Mouse (Mus musculus) limb, embryonic 10.5 days (tissue): Measurements from ENCODE around the gene Mlycd. TPM values are rescaled to one million over a fixed set of nuclear protein-coding genes. Genes with fewer than 3 reads are reported as not detected.

Experiments
- DNase-seq: peaks from one replicate; pipeline ENCODE4 v3.0.0-alpha.2; 2017; ENCODE audit warnings: low spot score
- H3K27ac ChIP-seq: fragments of 300-500 bp; sonication (generic); 2 replicates; pipeline ENCODE4 v1.5.1; 2016; ENCODE audit warnings: mild to moderate bottlenecking
- H3K27me3 ChIP-seq: fragments of 300-500 bp; sonication (generic); 2 replicates; pipeline ENCODE4 v1.6.1; 2016; ENCODE audit warnings: low read depth, mild to moderate bottlenecking; ENCODE audit not compliant: poor library complexity, severe bottlenecking
- H3K36me3 ChIP-seq: fragments of 300-500 bp; sonication (generic); 2 replicates; pipeline ENCODE4 v1.6.1; 2016; ENCODE audit warnings: mild to moderate bottlenecking, moderate library complexity
- H3K4me1 ChIP-seq: fragments of 300-500 bp; sonication (generic); 2 replicates; pipeline ENCODE4 v1.6.1; 2016
- H3K4me3 ChIP-seq: fragments of 300-500 bp; sonication (generic); 2 replicates; pipeline ENCODE4 v1.5.1; 2016; ENCODE audit warnings: mild to moderate bottlenecking, moderate library complexity
- H3K9me3 ChIP-seq: fragments of 300-500 bp; sonication (generic); replicated peaks from 2 replicates; pipeline ENCODE4 v1.6.1; 2016; ENCODE audit warnings: mild to moderate bottlenecking
- WGBS: fragments of 180-500 bp; shearing (Covaris S2); methylation state at CpG from one replicate; pipeline ENCODE4 v1.1.7; 2016; 5-methylcytosine and 5-hydroxymethylcytosine counted together
- polyA plus RNA-seq: library from polyadenylated mRNA; unstranded; fragments of >200 nt; fragmentation: Nextera tagmentation; extraction: Ambion mirVana; gene quantifications from 2 replicates; pipeline ENCODE4 v1.2.1, GENCODE M21; 2016

The Mlycd gene
- polyA plus RNA-seq, 1 experiment from 2014 or later: 6.7 TPM

GRCm38 (mm10) chr8:119452919-119453318, 58.2 kb downstream of the Mlycd start:
- 92% methylated on average over 5 of the region's 5 CpGs for WGBS
- H3K27ac ChIP-seq: no peak overlapping the region
- H3K36me3 ChIP-seq: no peaks in the 10 kb centered on the region
- peaks cover 26% of the 10 kb centered on the region for H3K27me3 ChIP-seq
- no peaks in the 10 kb centered on the region for H3K9me3 ChIP-seq
- no peak for DNase-seq
- H3K4me3 ChIP-seq: no peak overlapping the region
- peaks cover 2% of the 10 kb centered on the region for H3K4me1 ChIP-seq

GRCm38 (mm10) chr8:119456045-119456444, 61.4 kb downstream of the Mlycd start:
- H3K9me3 ChIP-seq: no peaks in the 10 kb centered on the region
- 88% methylated on average over 5 of the region's 5 CpGs for WGBS
- no peak overlapping the region for H3K27ac ChIP-seq
- no peaks in the 10 kb centered on the region for H3K27me3 ChIP-seq
- H3K4me1 ChIP-seq: no peaks in the 10 kb centered on the region; the same call in 1 of the 2 replicates
- no peak for DNase-seq
- H3K4me3 ChIP-seq: no peak overlapping the region
- no peaks in the 10 kb centered on the region for H3K36me3 ChIP-seq

DNA sequence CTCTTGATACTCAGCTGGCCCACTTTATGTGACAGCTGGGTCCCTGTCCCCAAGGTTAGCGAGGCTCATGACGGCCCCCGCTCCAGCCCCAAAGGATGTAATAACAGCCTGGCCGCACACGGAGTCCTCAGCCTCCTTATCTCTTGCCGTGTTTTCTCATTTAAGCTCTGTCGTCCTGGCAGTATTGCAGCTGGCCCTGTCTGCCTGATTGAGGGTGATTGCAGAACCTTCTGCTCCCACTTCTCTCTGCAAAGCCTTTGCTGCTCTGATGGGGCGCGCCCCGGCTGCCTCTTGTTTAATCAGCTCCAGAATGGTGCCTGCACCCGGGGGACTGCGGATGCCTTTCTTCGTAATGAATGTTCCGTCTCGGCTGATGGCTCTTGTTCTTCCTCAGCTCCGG, 65.0 kb downstream of the Mlycd start:
- 63% methylated on average over 16 of the region's 16 CpGs for WGBS
- no peak for DNase-seq

More for the DNA sequence above, 65.0 kb downstream of the Mlycd start:
- Histone ChIP-seq H3K4me3 (no peak overlapping the region), H3K27me3 (peaks cover 21% of the 10 kb centered on the region), H3K9me3 (no peaks in the 10 kb centered on the region), H3K36me3 (no peaks in the 10 kb centered on the region), H3K27ac (no peak overlapping the region), H3K4me1 (peaks cover 2% of the 10 kb centered on the region)

Other genes with a start within 250 kb of the Mlycd start
- gene Hsbp1, start 50.4 kb upstream of the Mlycd start, polyA plus RNA-seq: 217 and 241 TPM in 2 replicates
- gene Osgin1, start 39.2 kb downstream of the Mlycd start, polyA plus RNA-seq: 0.26 and 0.34 TPM in 2 replicates
- gene Necab2, start 51.8 kb downstream of the Mlycd start, polyA plus RNA-seq: 4.2 and 5.6 TPM in 2 replicates
- gene Slc38a8, start 106.8 kb downstream of the Mlycd start, polyA plus RNA-seq: 0.05 and 0.11 TPM in 2 replicates
- gene Mbtps1, start 163.9 kb downstream of the Mlycd start, polyA plus RNA-seq: 120 and 129 TPM in 2 replicates
- 28.2 and 33.5 TPM in 2 replicates for gene Hsdl1, start 180.3 kb downstream of the Mlycd start, polyA plus RNA-seq
- gene Dnaaf1, start 180.4 kb downstream of the Mlycd start, polyA plus RNA-seq: 0.06 and 0.14 TPM in 2 replicates
- gene Taf1c, start 210.3 kb downstream of the Mlycd start, polyA plus RNA-seq: 15.8 and 16.0 TPM in 2 replicates
- not detected in 2 replicates for gene Adad2, start 217.9 kb downstream of the Mlycd start, polyA plus RNA-seq
- gene Kcng4, start 240.8 kb downstream of the Mlycd start, polyA plus RNA-seq: 0.04 TPM in 1 of 2 replicates, not detected in the other